Mouse (Mus musculus) adrenal gland, adult 2 months (tissue): Measurements from ENCODE around the gene Mcfd2. TPM values are rescaled to one million over a fixed set of nuclear protein-coding genes. Genes with fewer than 3 reads are reported as not detected.

Experiments used
- DNase-seq: peaks from one replicate; pipeline ENCODE4 v3.0.0; 2021
- polyA plus RNA-seq: library from polyadenylated mRNA; depleted of rRNA; stranded (reverse); fragments of >200 nt; gene quantifications from 2 replicates; pipeline ENCODE4 v1.2.3, GENCODE M21; 2012
- total RNA-seq, 2 experiments: library from RNA; stranded (reverse); gene quantifications; 2 replicates each; pipeline ENCODE4 v1.2.3; 2021

The Mcfd2 gene
- total and polyA plus RNA-seq, 3 experiments, result 211 to 255 (median 232) TPM

DNA sequence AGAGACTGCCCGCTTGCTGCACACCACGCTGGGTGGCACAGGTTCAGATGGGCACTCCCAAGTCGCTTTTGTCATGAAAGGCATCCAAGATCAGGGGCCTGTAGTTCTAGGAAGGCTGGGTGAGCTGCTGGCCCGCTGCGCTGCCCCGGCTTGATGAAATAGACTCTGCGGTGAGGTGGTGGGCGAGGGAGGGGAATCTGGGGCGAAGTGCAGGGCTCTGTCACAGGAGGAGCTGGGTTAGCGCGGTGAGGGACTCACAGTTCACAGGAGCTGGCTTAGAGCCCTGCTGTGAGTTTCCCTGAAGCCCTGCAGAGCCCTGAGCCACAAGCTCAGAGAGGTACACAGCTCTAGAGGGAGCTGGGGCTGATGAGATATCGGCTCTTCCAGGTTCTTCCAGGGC lies 22.4 kb upstream of the Mcfd2 start:
- no peak for DNase-seq

DNA sequence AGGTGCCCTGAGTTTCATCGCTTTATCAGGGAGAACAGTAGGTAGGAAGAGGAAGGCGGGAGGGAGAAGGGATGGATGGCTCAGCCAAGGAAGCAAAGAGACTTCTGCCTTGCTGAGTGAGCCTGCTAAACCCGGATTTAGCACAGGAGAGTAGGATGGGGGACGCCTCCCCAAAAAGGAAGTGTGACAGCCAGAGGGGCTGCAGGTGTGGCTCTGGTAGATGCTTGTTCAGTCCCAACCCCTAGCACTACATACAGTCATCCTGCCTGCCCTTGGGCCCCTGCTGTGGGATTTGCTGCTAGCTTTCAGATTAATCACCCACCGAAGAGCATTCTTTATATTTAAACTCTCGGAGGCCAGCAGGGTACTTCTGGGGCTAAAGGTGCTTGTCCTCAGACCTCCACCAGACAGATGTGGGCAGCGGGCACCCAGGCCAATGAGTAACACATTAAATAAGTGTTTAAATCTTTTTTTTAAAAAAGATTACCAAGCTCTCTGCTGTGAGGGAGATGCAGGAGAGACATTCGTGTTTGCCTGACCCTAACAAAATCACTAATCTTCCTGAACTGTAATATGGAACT lies 21.6 kb upstream of the Mcfd2 start:
- no peak for DNase-seq

DNA sequence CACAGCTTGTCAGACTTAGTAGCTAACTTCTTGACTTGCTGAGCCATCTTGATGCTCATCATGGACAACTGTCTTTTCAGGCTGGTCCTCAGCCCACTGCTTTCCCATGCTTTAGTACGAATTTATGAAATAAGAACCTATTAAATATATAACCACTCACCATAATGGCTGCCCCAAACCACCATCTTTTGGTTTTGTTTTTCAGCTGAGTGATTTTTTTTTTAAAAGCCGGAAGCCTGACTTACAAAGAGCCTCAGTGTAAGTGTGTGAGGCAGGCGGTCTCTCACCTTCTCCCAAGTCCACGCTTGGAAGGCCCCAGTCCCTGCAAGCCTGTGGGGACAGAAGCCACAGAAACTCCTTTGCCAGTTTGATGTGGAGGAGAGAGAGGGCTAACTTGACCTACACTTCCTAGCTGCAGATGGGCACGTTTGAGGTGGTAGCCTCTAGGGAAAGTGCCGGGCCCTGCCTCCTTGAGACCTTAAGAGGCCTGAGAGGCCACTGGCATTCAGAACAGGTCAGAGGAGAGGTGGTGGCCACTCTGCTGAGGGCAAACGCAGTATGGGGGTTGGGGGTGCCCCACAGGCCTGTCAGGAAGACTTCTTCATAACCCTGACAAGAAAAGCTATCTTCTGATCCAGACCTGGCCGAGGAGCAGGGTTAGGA lies 20.9 kb upstream of the Mcfd2 start:
- no peak for DNase-seq

DNA sequence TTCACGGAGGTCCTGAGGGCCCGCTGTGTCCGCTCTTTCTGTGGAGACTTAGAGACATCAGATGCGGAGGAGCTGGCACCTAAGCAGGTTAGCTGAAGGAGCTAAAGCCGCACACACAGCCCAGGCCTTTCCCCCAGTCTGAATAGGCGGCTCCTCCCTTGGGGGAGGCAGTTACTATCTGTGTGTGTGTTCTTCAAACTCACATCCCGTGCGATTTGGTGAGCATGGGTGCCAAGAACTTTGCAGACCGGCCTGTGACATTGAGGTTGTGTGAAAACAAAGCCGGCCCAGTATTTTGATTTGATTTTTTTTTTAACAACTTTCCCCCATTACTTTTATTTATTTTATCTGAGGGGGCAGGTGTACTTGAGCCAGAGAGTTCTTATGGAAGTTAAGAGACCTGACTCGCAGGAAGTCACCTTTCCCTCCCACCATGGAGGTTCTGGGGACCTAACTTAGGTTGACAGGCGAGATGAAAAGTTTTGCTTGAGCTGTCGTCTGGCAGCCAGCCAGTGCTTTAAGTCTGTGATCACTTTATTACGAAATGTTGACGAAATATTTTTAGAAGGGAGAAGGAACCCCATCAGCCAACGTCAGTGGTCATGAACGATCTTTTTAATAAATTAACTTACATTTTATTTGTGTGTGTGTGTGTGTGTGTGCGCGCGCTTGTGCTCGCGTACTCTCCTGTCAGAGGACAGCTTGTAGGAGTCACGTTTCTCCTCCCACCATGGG lies 20.2 kb upstream of the Mcfd2 start:
- no peak for DNase-seq

DNA sequence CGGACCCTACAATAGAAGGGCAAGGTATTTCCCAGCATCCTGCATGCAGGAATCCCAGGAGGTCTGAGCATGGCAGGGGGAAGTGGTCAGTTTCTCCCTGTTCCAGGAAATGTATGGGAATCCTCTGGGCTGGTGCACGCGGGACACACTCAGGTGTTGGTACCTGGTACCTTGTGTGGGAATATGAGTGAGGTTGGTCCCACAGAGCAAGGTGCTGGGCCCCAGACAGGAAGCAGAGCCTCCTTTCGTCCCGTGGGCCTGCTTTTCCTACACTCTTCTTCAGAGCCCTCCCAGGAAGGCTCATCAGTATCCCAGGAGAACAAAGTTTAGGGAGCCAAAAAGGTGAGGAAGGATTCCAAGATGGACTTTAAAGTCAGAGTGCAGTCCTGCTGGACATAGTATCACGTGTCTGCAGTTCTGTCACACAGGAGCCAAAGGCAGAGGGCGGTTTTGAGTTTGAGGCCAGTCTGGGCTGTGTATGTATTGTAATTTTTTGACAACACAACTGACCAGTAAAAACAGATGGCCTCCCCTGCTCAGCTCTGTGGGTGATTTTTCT lies 18.8 kb upstream of the Mcfd2 start:
- DNase-seq, result no peak

DNA sequence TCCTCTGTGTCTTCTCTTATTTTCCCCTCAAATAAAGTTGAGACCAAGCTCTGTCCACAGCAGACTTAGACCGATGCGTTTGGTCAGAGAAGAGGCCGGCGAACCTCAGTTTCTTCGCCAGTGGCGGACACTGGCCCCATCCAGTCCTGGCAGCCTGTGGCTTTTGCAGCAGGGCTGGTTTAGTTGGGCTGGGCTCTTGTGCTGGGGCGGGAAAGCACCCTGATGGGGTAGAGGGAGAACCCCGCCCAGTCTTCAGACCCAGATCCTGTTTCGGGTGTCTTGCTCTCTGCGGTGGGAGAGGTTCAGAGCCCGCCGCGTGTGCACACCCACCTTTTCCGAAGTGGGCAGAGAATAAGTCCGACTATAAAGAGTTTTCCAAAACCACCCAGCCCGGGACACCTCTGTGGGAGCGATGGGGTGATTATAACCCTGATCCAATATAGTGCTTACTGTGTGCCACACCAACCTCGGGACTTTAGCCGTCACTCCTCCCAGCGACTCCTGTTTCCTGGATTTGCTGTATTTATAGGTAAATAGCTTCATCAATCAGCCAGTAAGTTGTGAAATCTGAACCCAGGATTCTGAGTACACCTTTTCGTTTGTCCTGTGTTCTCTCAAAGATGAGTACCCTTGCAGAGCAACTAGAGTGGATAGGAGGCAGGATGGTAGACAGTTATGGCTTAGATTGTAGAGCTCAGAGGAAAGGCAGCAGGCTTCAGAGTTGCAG lies 18.2 kb upstream of the Mcfd2 start:
- DNase-seq, result peak; percentile 48

DNA sequence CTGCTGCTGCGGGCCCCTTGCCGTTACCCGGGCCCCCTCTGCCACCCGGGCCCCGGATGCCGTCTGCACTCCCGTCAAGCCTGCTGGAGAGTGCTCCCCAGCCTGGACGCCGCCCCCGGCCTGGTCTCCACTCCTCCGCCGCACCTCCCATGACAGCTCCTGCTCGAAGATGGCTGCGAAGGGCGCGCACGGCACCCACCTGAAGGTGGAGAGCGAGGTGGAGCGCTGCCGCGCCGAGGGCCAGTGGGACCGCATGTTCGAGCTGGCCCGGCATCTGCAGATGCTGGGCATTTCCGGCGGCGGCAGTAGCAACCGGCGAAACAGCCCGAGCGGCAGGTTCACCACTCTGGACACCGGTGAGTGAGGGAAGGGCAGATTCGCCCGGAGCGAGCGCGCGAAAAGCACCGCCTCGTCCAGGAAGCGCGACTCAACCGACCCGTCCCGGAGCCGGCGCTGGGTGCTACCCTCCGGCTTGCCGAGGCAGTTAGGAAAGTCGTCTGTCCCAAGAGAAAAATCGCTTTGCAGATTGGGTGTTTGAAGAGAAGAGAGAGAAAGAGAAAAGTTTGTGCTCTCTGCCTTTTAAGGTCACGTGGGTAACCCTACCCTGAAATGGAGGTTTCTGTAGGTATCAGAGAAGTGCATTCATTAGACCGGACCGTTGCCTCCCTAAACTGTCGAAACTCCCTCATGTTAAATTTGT lies 17.5 kb upstream of the Mcfd2 start:
- no peak for DNase-seq

DNA sequence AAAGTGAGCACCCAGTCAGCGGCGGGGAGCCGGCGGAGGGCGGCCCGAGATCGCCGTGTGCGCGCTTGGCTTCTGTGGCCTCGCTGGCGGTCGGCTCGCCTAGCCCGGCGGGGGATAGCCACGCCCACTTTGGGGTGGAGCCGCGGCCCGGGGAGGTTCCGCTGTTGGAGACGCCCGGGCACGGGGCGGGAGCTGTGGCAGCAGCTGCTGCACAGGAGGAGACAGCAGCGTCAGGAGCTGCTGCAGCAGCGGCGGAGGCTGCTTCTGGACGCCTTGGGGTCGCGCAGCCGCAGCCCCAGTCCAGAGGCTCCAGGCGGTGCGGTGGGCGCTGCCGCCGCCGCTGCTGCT lies 16.9 kb upstream of the Mcfd2 start, which contains the start of gene Ttc7:
Gene Ttc7 (plus strand): TSS at position 181 of the 348 bp plus-strand sequence.
- peak; percentile 99 for DNase-seq

DNA sequence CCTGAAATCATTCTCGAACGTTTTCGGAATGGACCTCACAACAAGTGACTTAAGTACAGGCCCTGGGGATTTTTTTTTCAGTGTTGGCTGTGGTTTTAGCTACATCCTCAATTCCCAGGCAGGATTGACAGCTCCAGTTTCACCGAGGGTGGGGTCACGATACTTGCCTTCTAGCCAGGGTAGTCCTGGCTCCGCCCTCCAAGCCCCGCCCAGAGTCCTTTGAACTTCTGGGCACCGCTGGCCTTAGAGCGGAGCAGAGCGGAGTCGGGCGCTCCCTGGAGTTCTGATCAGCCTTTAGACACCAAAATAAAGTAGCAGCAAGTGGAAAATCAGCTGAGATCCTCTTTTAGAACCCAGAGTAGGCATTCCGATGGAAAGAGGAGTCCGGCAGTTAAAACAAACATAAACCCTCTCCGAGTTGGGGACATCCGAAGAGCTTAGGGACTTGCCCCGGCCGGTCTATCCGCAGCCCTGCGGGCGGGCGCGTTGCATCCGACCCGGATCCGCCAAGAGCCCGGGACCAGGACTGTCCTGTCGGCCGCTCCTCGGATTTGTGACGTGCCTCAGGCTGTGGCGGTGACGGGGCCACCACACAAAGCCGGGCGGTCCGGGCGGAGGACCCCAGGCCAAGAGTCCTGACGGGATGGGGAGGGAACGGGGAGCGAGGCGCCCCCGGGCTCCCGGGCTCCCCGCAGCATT lies 16.4 kb upstream of the Mcfd2 start:
- DNase-seq, result peak; percentile 97

DNA sequence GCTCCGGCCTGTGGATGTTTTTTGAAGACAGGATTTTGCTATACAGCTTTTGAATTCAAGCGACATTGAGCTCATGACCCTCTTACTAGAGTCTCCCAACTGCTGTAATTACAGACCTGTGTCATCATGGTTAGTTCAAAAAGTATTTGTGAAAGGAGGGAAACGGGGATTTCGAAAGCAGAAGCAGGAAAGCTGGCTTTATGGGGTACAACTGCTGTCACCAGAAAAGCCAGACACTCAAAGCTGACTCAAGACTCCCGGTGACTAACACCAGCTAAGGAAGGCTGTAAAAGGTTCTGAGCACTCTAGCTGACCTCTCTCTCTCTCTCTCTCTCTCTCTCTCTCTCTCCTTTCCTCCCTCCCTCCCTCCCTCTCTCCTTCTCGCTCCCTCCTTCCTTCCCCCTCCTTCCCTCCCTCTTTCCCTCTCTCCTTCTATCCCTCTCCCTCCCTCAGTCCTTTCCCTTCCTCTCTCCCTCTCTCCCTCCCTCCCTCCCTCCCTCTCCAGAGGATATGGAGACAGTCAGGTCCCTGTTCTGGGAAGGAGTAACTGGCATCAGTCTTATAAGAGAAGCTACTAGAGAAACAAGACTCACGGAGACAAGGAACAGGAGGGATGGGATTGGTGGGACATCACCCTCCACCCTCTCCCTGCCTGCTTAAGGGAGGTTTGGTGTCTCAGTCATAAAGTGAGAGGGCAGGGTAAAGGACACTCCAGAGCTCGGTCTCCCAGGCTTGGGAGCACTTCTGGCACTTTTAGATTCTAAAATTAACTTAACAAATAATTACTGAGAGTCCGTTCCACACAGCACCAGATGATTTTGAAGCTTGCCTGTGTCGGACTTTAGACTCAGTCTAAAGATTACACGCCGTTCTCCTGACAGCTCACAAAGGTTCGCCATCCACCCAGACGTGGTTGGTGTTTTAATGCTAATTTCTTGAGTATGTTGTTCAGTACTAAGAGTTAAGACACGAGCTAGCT lies 9.9 kb upstream of the Mcfd2 start:
- peak; percentile 31 for DNase-seq

DNA sequence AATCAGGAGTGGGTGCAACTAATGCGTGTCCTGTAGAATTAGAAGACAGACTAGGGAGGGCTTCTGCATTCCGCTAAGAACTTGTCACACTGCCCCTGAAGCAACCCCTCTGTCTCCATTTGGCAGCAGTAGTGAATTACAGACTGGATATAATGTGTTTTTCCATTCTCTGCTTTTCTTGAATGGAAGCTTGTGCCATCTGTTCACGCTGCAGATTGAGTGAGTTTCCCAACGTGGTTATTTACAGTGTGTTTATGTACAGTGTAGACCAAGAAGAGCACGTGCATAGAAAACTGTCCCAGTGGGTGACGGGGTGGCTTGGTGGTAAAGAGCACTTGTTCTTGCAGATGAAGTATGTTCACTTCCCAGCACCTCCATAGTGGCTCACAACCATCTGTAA lies 3.7 kb upstream of the Mcfd2 start:
- no peak for DNase-seq

DNA sequence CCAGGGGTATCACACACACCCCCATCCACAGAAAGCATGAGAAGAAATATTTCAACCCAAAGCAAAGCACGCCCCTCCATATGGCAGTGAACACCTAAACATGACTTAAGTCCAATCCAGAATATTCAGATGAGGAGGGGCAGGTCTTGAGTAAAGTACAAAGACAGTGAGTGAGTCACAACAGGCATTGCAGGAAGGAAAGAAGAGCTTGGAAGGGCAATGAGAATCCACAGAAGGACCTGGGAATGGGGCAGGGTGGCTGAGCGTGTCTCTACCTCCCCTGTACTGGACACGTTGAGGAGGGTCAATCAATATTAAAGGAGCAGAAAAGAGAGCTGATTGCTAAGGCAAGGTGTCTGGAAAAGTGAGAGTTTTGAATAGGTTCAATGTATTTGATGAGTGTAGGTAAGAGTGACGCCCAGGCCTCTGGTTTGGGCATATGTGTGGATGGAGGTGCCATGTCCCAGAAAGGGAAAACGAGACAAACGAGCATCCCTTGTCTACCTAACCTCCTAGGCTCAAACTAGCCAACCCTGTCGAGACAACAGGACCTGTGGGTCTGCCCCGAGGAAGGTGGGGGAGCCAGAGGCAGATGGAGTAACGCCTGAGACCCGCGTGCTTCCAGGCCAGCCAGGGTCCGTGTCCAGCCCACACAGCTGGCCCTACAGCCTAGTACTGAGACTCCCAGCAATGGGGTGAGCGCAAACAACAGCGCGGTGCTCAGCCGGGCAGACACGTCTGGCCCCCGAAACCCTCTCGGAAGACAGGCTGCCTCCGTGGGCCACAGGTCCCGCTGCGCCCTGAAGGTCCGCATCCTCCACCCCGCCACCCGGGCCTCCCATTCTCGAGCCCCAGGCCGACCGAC lies 576 bp downstream of the Mcfd2 start:
- DNase-seq, result peak; percentile 58

DNA sequence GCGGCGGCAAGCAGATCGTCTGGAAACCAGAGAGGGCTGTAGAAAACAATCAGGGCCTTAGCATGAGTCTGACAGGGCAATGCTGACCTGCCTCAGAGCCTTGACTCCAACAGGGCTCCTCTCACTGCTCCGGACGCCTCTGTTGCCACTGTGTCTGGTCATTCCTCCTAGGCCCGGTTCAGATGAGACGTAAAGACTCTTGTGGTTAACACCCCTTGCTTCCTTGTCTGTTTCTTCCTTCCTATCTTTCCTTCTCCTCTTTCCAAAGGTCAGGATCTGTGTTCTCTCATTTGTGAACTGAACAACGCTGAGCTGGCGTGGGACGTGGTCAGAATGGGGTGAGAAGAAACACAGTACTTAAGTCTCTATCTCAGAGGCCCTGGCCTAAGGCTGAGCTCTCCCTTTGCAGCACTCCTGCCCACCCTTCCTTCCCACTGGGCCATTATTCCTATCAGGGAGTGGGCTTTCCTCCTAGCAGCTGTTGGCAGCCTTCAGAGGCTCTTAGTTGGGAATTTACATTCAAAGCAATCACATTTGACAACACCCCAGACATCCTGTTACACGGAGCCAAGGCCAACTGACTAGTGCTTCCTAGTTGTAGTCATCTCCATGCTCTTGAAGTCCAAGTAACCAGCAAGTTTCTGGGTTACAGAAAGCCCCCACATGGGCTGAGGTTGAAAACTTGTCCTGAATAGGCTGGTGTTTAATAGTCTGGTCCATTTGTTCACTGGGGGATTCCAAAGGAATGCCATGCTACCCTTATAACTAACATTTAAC lies 1.5 kb downstream of the Mcfd2 start:
- DNase-seq, result peak; percentile 65

DNA sequence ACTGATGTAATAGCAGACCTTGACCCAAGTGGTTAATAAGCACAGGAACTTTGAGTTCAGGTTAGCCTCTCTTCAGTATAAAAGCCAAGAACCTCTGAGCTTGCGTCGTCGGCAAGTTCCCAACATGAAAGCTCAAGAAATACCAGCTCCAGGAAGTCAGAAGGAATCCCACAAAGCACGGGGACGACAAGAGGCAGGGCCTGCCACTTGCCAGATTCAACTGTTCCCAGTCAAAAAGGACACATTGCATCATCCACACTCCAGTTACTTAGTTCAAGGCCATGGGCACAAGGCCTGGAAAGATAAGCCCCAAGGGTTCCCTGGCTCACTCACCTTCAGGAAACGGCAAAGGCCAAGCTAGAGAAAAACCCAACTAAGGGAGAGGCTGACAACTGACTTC lies 2.3 kb downstream of the Mcfd2 start:
- peak; percentile 88 for DNase-seq

DNA sequence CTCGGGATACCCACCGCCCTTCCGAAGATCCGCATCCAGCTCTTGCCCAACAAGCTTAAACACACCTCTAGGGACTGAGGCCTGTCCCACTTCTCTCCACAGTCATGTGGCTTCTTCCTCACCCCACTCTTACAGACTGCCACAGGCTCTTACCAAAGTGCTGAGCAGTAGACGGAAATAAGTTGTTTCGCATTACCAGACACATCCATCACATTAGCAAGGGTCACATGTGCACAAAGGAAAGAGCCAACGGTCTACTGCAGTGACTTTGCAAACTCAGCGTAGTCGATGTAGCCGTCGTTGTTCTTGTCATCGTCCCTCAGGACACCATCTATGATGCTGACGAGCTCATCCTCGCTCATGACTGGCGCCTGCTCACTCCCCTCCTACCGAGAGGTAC lies 10.1 kb downstream of the Mcfd2 start:
- no peak for DNase-seq

DNA sequence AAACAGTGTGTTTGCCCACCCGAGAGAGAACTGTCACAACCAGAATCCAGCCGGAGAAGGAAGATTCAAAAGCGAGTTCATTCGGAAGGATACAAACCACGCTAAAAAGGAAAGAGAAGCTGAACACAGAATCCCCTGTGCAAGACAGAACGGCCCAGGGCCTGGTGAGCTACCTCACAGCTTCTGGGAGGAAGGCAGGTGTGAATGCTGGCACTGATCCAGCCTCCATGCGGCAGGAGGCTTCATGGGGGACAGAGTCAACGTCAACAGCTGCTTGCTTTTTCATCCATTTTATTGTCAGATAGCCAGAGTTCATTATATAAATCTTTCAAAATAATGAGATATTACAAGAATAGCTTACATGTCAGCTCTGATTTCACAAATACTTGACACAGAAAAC lies 11.4 kb downstream of the Mcfd2 start:
- no peak for DNase-seq

DNA sequence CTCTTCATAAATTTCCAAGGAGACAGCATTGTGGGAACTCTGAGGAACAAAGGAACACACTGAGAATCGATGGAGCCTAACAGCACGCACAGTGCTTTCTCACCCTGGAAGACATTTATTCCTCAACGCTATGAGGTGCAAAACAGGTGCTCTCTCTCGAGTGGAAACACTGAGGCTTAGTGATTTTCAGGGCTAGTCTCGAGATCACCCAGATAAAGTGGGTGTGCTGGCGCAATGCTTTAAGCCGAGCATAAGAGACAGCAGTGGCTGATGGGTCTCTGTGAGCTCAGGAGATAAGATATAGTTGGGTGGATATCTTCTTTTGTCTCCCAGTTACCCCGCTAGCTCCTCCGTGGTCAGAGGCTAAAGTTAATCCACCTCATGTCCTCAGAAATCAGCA lies 19.6 kb downstream of the Mcfd2 start:
- DNase-seq, result no peak

DNA sequence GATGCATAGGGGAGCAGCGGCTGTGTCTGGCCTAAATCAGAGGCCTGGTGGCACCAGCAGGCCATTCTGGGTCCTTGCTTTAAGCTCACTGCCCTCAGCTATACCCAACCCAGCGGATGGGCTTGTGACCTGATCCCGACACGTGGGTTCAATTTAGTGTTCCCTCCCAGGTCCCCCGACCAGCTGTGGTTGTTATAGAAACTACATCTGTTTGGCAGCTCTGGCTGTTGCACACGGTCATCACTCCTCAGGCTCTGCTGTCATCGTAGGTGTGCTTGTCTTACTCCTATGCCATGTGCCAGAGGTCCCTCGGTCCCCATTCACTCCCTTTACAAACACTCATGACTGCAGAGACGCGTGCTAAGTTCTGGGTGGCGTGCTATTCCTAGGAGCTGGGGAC lies 27.9 kb downstream of the Mcfd2 start:
- no peak for DNase-seq
